Mouse (Mus musculus) embryonic stem cell, embryonic (primary cell): ENCODE results near the gene Pip5kl1.

Experiments used
- CTCF ChIA-PET, 4 experiments: fragments of 300-600 bp in 2 of 4; fragments of 350-600 bp in 2 of 4; sonication (Branson Sonifier 250); formaldehyde crosslinking; loops; one replicate each; lab custom pipeline; 2022; ENCODE audit warnings: inconsistent platforms in 2 of 4; lab: Charles Lee
- POLR2A ChIA-PET, 4 experiments: fragments of 300-600 bp in 2 of 4; fragments of 350-600 bp in 2 of 4; sonication (Branson Sonifier 250); formaldehyde crosslinking; loops; one replicate each; lab custom pipeline; 2022; ENCODE audit warnings: antibody characterized with exemption in 4 of 4, inconsistent platforms in 1 of 4; lab: Charles Lee

Pip5kl1 gene

DNA sequence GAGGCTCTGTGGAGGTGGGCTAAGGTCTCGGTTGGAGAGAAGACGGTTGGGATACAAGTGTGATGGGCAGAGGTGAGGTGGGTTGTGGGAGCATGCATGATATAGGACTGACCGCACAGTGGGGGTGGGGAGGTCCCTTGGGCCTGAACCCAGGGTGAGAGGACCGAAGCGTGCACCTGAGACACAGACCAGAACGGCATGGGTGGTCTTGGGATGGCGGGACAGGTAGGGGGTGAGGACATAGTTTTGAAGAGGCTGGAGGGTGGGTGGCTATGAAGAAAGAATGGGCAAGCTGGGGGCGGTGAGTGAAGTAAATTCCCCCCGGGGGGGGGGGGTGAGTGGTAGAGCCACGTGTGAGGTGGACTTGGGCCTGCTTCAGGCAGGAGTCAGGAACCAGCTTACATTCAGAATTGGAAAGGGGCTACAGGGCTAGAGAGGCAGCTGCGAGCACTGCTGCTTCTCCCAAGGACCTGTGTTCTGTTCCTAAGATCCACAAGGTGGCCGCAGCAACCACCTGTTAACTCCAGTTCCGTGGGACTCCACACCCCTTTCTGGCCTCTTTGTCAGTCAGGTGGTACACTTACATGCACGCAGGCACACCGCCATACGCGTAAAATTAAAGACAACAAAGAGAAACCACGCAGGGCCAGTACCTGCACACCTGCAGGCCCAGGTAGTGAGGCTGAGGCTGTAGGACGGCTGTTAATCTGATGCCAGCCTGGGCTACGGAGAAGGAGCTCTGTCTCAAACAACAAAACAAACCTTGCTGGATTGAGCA lies 52.9 kb downstream of the Pip5kl1 start:
- ChIA-PET CTCF (interaction anchor here (0.6 to 2.2 kb wide), 15 partner anchors 10 to 1813 kb away, joined by 3 to 18 read pairs (median 4); partner anchors contain the start of gene Pip5kl1 (in 1 of the 4)), POLR2A (interaction anchor here (0.5 to 12.3 kb wide), 41 partner anchors 8 to 334 kb away, joined by 3 to 115 read pairs (median 4); partner anchors contain the start of genes Eng (in 3 of the 4), Lrsam1 (in 1 of the 4), Rpl12 (in 1 of the 4) and Tor2a (in 1 of the 4))

DNA sequence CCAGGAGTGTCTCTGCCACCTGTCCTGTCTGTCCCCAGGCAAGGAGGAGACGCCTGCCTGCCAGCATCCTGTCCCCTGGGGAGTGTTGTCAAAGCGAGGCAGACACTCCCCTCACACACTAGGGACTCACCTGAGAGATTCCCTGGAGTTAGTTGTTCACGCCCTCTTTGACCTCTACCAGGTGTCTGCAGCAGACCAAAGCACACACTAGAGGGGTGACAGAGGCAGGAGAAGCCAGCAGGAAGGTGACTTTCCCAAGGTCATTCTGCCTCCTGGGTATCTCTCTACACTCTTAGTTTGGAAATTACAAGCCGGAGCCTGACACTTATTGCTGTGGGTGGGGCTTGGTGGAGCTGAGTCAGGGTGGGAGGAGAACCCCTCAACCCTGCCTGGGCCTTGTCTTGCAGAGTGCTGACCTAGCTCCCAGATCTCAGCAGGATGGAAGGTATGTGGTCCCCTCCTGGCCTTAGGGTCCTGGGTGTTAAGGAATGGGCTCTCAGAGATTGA lies 53.5 kb downstream of the Pip5kl1 start:
- ChIA-PET CTCF (interaction anchor here (0.6 to 2.2 kb wide), 23 partner anchors 9 to 1814 kb away, joined by 3 to 18 read pairs (median 4); partner anchors contain the start of gene Tor2a (in 2 of the 4)), POLR2A (interaction anchor here (0.6 to 12.3 kb wide), 59 partner anchors 8 to 333 kb away, joined by 3 to 115 read pairs (median 4); partner anchors contain the start of genes Eng (in 3 of the 4), Dpm2 (in 1 of the 4), Fam102a (in 1 of the 4) and Fpgs (in 1 of the 4))

GRCm38 (mm10) chr2:32628729-32629128 lies 54.1 kb downstream of the Pip5kl1 start:
- POLR2A ChIA-PET = interaction anchor here (0.6 to 12.3 kb wide), 73 partner anchors 8 to 502 kb away, joined by 3 to 115 read pairs (median 5); partner anchors contain the start of genes Eng (in 3 of the 4), Lrsam1 (in 2 of the 4), Rpl12 (in 2 of the 4) and 9430097D07Rik (in 1 of the 4)
- CTCF ChIA-PET = interaction anchor here (0.5 to 2.2 kb wide), 29 partner anchors 9 to 354 kb away, joined by 3 to 18 read pairs (median 4); partner anchors contain the start of genes Tor2a (in 2 of the 4), Eng (in 1 of the 4) and Pip5kl1 (in 1 of the 4)

- POLR2A ChIA-PET = interaction anchor here (0.5 to 12.3 kb wide), 72 partner anchors 8 to 836 kb away, joined by 3 to 115 read pairs (median 5); partner anchors contain the start of genes Eng (in 3 of the 4), Lrsam1 (in 2 of the 4), Rpl12 (in 2 of the 4) and 9430097D07Rik (in 1 of the 4)
- CTCF ChIA-PET = interaction anchor here (0.6 to 2.2 kb wide), 30 partner anchors 8 to 299 kb away, joined by 3 to 18 read pairs (median 4); partner anchors contain the start of genes Pip5kl1 (in 2 of the 4), Tor2a (in 2 of the 4) and Eng (in 1 of the 4)
Measured at GRCm38 (mm10) chr2:32629276-32629976, 54.8 kb downstream of the Pip5kl1 start.

GRCm38 (mm10) chr2:32630036-32630435 lies 55.4 kb downstream of the Pip5kl1 start:
- CTCF ChIA-PET = interaction anchor here (0.6 to 2.2 kb wide), 17 partner anchors 10 to 229 kb away, joined by 3 to 18 read pairs (median 4); partner anchors contain the start of genes Eng (in 1 of the 4) and Pip5kl1 (in 1 of the 4)

GRCm38 (mm10) chr2:32631046-32631445 lies 56.4 kb downstream of the Pip5kl1 start:
- ChIA-PET CTCF (interaction anchor here (0.6 to 4.2 kb wide), 25 partner anchors 14 to 223 kb away, joined by 3 to 51 read pairs (median 5); partner anchors contain the start of genes 9430097D07Rik (in 1 of the 4), Cdk9 (in 1 of the 4), Dpm2 (in 1 of the 4) and Eng (in 1 of the 4)), POLR2A (interaction anchor here in 3 of 4 experiments (1.0 to 12.3 kb wide), 21 partner anchors 10 to 84 kb away, joined by 3 to 115 read pairs (median 8); partner anchors contain the start of genes Eng (in 2 of the 3), Ak1 (in 1 of the 3) and Fpgs (in 1 of the 3))

More at GRCm38 (mm10) chr2:32630036-32630435, 55.4 kb downstream of the Pip5kl1 start:
- POLR2A ChIA-PET = interaction anchor here in 3 of 4 experiments (0.5 to 12.3 kb wide), 30 partner anchors 7 to 837 kb away, joined by 3 to 115 read pairs (median 7); partner anchors contain the start of genes Eng (in 2 of the 3), 9430097D07Rik (in 1 of the 3), Ak1 (in 1 of the 3) and Cdk9 (in 1 of the 3)

GRCm38 (mm10) chr2:32631737-32632394 lies 57.3 kb downstream of the Pip5kl1 start:
- CTCF ChIA-PET = interaction anchor here (0.6 to 4.2 kb wide), 50 partner anchors 9 to 380 kb away, joined by 3 to 51 read pairs (median 4); partner anchors contain the start of genes Eng (in 3 of the 4), 9430097D07Rik (in 1 of the 4), Cdk9 (in 1 of the 4) and Dpm2 (in 1 of the 4)

More at GRCm38 (mm10) chr2:32631737-32632394, 57.3 kb downstream of the Pip5kl1 start:
- POLR2A ChIA-PET = interaction anchor here in 3 of 4 experiments (0.7 to 12.3 kb wide), 32 partner anchors 8 to 238 kb away, joined by 3 to 115 read pairs (median 4); partner anchors contain the start of genes Eng (in 2 of the 3) and Ak1 (in 1 of the 3)
